Mouse (Mus musculus): ENCODE data around the gene Ggcx. TPM values are rescaled to one million over a fixed set of nuclear protein-coding genes. Genes with fewer than 3 reads are reported as not detected.
A peak's percentile ranks its signal among the peaks of the same experiment; 100 is the strongest.

The Ggcx gene
- polyA plus RNA-seq, 1 experiment from 2014 or later = 18.7 TPM

DNA sequence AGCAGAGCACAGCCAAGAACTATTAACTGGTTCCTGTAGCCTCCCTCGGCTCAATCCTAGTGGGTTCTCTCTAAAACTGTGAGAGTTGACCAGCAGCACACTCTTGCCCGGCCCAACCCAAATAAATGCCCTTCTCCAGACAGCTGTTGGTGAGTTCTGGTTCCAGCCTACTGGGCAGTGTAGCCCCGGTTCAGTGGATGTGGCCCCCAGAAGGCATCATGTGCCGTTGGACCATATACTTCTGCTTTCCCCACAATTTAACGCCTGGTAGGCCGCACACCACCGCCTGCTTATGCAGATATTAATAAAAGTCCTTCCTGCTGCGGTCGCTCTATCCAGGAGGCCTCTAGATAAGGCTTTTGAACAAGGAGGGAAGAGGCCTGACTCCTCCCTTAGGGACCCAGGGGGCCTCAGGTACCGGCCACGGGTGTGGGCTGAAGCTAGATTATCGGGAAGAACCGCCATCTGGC lies 24.6 kb upstream of the Ggcx start:
- peak overlapping the region; percentile 50 for H3K4me2 ChIP-seq (replicated peaks)
- H3K4me3 ChIP-seq (replicated peaks) = peak overlapping the region; percentile 28
- H3K27ac ChIP-seq = no peak overlapping the region
- peaks cover 12% of the 10 kb centered on the region for H3K4me1 ChIP-seq (replicated peaks)
- peaks cover 12% of the 10 kb centered on the region for H3K27me3 ChIP-seq
- peak; percentile 43; the same call in 1 of the 2 replicates for ATAC-seq
- WGBS = 35% methylated on average over 13 of the region's 13 CpGs
- no peaks in the 10 kb centered on the region for H3K36me3 ChIP-seq
- H3K9me3 ChIP-seq = no peaks in the 10 kb centered on the region
- peak overlapping the region; percentile 15 for H3K9ac ChIP-seq (replicated peaks)

DNA sequence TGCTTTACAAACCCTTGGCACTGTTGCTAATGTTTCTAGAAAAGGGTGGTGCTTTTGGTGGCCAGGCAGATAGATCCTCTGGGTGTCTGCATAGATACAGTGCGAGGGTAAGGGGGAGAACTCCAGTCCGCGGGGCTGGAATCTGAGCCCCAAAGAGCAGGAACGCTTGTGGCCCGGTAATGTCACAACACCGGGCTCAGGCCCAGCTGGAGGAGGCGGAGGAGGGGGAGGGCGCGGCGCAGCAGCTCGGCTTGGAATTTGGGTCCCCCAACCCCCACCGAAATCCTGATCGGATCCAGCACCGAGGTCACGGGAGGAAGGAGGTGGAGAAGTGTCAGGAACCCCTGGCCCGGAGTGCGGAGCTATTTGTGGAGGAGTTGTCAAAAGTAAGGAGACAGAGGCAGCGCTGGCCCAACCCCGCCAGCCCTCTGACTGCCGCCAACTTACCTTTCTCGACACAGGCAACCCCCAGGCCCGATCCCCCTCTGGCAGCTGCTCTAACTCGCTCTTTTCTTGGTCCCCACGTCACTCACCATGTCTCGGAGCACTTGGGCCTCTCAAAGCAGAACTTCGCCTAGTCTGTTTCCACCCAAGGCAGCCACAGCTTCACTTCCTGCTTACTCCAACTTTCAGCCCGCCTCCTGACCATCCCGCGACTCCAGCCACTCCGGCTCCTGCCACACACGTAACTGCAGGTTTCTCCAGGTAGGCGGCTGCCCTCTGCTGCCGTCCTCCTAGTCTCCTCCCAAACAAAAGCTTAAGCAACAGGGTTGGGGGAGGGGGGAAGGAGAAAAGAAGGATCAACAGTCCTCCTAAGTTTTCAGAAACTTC lies 24.0 kb upstream of the Ggcx start, which contains the start of gene Vamp8:
Vamp8 (minus strand) TSS at position 763 of the 831 bp plus-strand sequence.
- peak; percentile 70 for ATAC-seq
- Histone ChIP-seq H3K9ac (replicated peaks) (peak within 1 kb of the TSS; percentile 15), H3K4me1 (replicated peaks) (peaks cover 12% of the 10 kb centered on the region), H3K4me3 (replicated peaks) (peak within 1 kb of the TSS; percentile 28), H3K4me2 (replicated peaks) (peak within 1 kb of the TSS; percentile 50), H3K27ac (no peak within 1 kb of the TSS), H3K36me3 (no peaks in the 10 kb centered on the region), H3K27me3 (peaks cover 12% of the 10 kb centered on the region), H3K9me3 (no peaks in the 10 kb centered on the region)
- WGBS = 2% methylated on average over 32 of the region's 33 CpGs

DNA sequence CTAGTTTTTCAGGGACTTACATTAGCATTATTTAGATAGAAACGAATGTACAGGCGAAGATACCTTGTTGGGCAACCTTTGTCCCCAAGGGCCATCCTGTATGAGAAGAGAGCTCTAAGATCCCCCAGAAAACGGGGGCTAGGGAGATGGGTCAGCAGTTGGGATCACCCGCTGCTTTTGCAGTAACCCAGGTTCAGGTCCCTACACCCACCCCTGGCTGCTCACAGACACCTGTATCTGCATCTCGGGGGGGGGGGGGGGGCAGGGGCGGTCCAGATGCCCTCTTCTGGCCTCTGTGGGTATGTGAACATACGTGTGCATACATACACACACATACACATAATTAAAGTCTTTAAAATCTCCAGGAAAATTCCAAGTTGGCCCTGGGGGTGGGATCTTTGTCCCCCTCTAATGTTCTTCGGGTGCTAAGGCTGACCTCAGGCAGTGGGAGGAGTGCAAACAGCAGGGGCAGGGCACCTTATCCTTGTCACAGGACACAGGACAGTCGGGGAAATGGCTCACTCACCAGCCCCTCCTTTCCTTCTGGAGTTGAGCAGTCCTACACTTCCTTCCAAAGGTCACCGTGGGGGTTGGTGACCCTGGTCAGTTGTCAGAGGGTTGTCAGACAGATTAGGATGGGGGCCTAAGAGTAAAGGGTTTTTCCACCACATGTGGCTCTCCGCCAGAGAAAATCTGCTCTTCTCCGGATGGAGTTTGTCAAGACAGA lies 23.1 kb upstream of the Ggcx start:
- H3K4me1 ChIP-seq (replicated peaks) = peaks cover 12% of the 10 kb centered on the region
- H3K27me3 ChIP-seq = peaks cover 12% of the 10 kb centered on the region
- no peaks in the 10 kb centered on the region for H3K9me3 ChIP-seq
- H3K9ac ChIP-seq (replicated peaks) = no peak overlapping the region
- H3K36me3 ChIP-seq = no peaks in the 10 kb centered on the region
- peak; percentile 34; the same call in 1 of the 2 replicates for ATAC-seq
- WGBS = 13% methylated on average over 12 of the region's 12 CpGs
- H3K4me3 ChIP-seq (replicated peaks) = no peak overlapping the region
- H3K4me2 ChIP-seq (replicated peaks) = peak overlapping the region; percentile 50
- H3K27ac ChIP-seq = no peak overlapping the region

DNA sequence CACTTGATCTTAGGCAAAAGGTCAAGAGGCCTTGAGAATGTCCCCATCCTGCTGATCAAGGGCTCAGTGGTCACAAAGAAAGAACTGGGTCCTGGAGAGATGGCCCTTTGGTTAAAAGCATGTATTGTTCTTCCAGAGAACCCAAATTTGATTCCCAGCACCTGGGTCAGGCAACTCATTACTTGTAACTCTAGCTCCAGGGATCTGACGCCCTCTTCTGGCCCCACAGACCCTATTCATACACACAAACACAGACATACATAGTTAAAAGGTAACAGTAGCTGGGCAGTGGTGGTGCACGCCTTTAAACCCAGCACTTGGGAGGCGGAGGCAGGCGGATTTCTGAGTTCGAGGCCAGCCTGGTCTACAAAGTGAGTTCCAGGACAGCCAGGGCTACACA lies 21.8 kb upstream of the Ggcx start:
- peaks cover 12% of the 10 kb centered on the region for H3K4me1 ChIP-seq (replicated peaks)
- no peaks in the 10 kb centered on the region for H3K36me3 ChIP-seq
- WGBS = 89% methylated on average over 5 of the region's 5 CpGs
- no peak for ATAC-seq
- H3K9me3 ChIP-seq = no peaks in the 10 kb centered on the region
- no peak overlapping the region for H3K27ac ChIP-seq
- no peak overlapping the region for H3K4me3 ChIP-seq (replicated peaks)
- no peak overlapping the region for H3K9ac ChIP-seq (replicated peaks)
- H3K27me3 ChIP-seq = peaks cover 12% of the 10 kb centered on the region
- H3K4me2 ChIP-seq (replicated peaks) = no peak overlapping the region

DNA sequence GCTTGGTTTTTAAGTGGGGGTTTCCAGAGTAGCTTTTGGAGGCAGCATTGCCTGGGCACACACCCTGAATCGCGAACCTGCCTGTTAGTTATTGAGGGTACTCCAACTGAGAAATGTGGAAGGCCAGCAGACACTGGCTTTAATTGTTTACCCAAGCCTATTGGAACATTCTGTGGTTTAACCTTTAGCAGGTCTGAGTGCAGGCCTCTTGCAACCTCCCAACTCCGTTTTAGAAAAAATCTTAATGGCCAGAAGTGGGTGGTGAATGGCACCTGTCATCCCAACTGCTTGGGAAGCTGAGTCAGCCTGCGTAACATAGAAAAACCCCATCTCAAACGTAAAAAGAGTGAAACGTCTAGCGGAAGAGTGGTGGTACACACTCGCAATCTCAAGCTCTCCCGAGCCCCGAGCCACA lies 17.3 kb upstream of the Ggcx start:
- WGBS = 87% methylated on average over 10 of the region's 10 CpGs
- H3K27ac ChIP-seq = no peak overlapping the region

DNA sequence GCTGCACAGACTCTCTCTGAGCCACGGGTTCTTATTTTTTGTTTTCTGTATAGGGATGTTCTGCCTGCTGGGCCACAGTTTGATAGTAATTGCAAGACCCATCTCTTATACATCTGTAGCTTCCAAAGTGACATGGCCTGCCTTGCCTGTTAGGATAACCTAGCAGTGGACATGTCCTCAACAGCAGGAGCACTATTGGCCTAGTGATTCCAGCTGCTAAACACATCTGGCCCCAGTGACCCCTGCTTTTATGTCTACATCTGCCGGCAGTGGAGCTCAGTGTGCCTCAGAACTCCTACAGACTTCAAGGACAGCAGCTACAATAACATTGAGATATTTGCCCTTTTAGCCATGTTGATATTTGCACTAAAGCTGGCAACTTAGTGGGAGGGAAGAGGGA lies 14.1 kb upstream of the Ggcx start:
- Histone ChIP-seq H3K9ac (replicated peaks) (no peak overlapping the region), H3K27ac (no peak overlapping the region), H3K4me1 (replicated peaks) (no peaks in the 10 kb centered on the region), H3K36me3 (no peaks in the 10 kb centered on the region), H3K4me2 (replicated peaks) (no peak overlapping the region), H3K27me3 (no peaks in the 10 kb centered on the region), H3K9me3 (no peaks in the 10 kb centered on the region), H3K4me3 (replicated peaks) (no peak overlapping the region)
- ATAC-seq = no peak
- 67% methylated on average over 2 of the region's 2 CpGs for WGBS

More for the DNA sequence above, 17.3 kb upstream of the Ggcx start:
- Histone ChIP-seq H3K9me3 (no peaks in the 10 kb centered on the region), H3K4me3 (replicated peaks) (no peak overlapping the region), H3K4me1 (replicated peaks) (no peaks in the 10 kb centered on the region), H3K9ac (replicated peaks) (no peak overlapping the region), H3K4me2 (replicated peaks) (no peak overlapping the region), H3K36me3 (no peaks in the 10 kb centered on the region), H3K27me3 (peaks cover 3% of the 10 kb centered on the region; the same call in 1 of the 2 replicates)
- no peak for ATAC-seq

DNA sequence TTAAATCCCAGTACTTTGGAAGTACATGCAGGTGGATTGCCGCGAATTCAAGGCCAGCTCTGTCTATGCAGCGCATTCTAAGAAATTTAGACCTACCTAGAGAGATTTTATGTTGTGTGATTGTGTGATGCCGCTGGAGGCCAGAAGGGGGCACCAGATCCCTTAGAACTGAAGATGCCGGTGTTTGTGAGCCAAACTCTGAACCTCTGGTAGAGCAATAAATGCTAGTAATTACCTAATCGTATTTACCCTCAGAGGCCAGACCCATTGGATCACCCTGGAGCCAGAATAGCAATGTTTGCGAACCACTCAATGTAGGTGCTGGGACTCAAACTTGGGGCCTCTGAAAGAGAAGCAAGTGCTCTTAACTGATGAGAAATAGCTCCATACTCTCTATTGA lies 12.2 kb upstream of the Ggcx start:
- 24% methylated on average over 7 of the region's 7 CpGs for WGBS
- H3K27ac ChIP-seq = no peak overlapping the region
- H3K4me1 ChIP-seq (replicated peaks) = no peaks in the 10 kb centered on the region
- no peak overlapping the region for H3K9ac ChIP-seq (replicated peaks)
- H3K4me2 ChIP-seq (replicated peaks) = no peak overlapping the region
- no peaks in the 10 kb centered on the region for H3K27me3 ChIP-seq
- ATAC-seq = no peak
- H3K9me3 ChIP-seq = no peaks in the 10 kb centered on the region
- no peak overlapping the region for H3K4me3 ChIP-seq (replicated peaks)
- no peaks in the 10 kb centered on the region for H3K36me3 ChIP-seq

DNA sequence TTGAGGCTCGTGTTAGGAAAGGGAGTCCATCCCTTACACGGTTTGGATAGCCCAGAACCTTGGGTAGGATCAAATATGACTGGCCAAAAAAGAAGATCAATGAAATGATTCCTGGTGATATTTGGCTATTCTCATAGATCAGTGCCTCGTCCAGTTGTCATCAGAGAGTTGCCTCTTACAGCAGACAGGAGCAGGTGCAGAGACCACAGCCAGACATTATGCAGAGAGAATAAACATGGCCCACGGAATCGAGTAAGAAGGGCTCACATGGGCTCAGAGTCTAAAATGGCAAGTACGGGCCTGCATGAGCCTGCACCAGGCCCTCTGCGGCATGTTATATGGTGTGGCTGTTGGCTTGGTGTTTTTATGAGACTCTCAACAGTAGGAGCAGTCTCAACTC lies 8.8 kb upstream of the Ggcx start:
- ATAC-seq = no peak

DNA sequence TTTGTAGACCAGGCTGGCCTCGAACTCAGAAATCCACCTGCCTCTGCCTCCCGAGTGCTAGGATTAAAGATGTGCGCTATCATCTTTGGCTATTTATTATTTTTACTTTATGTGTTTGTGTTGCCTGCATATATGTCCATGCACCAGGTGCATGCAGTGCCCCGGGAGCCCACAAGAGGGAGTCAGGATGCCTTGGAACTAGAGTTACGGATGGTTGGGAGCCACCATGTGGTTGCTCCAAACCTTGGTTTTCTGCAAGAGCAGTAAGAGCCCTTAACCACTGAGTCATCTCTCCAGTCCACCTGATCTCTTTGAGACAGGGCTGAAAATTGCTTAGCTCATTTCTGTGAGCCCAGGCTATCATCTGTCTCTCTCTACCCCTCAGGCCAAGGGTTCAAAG lies 7.0 kb upstream of the Ggcx start:
- no peak overlapping the region for H3K4me2 ChIP-seq (replicated peaks)
- H3K9ac ChIP-seq (replicated peaks) = no peak overlapping the region
- 4% methylated on average over 5 of the region's 5 CpGs for WGBS
- ATAC-seq = peak; percentile 50
- no peak overlapping the region for H3K4me3 ChIP-seq (replicated peaks)
- H3K27ac ChIP-seq = no peak overlapping the region
- H3K9me3 ChIP-seq = no peaks in the 10 kb centered on the region
- H3K36me3 ChIP-seq = no peaks in the 10 kb centered on the region
- no peaks in the 10 kb centered on the region for H3K27me3 ChIP-seq
- H3K4me1 ChIP-seq (replicated peaks) = no peaks in the 10 kb centered on the region

More for the DNA sequence above, 8.8 kb upstream of the Ggcx start:
- no peaks in the 10 kb centered on the region for H3K9me3 ChIP-seq
- no peak overlapping the region for H3K9ac ChIP-seq (replicated peaks)
- H3K4me3 ChIP-seq (replicated peaks) = no peak overlapping the region
- H3K4me1 ChIP-seq (replicated peaks) = no peaks in the 10 kb centered on the region
- H3K4me2 ChIP-seq (replicated peaks) = no peak overlapping the region
- no peak overlapping the region for H3K27ac ChIP-seq
- no peaks in the 10 kb centered on the region for H3K27me3 ChIP-seq
- no peaks in the 10 kb centered on the region for H3K36me3 ChIP-seq
- 82% methylated on average over 7 of the region's 7 CpGs for WGBS

DNA sequence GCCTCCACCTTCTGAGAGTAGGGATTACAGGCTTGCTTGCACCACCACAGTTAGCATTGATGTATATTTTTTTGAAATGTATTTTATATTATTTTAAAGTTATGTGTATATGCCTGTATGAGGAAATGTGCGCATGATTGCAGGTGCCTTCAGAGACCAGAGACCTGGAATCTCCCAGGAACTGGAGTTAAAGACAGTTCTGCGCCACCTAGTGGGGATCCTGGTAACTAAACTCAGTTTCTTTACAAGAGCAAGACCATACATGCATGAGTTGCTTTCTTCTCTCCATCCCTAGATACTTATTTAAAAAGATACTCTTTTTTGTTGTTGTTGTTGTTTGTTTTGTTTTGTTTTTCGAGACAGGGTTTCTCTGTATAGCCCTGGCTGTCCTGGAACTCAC lies 4.5 kb upstream of the Ggcx start:
- no peak overlapping the region for H3K27ac ChIP-seq
- H3K4me1 ChIP-seq (replicated peaks) = peaks cover 6% of the 10 kb centered on the region
- no peak for ATAC-seq
- no peaks in the 10 kb centered on the region for H3K27me3 ChIP-seq
- H3K4me3 ChIP-seq (replicated peaks) = no peak overlapping the region
- no peaks in the 10 kb centered on the region for H3K9me3 ChIP-seq
- H3K9ac ChIP-seq (replicated peaks) = no peak overlapping the region
- no peaks in the 10 kb centered on the region for H3K36me3 ChIP-seq
- no peak overlapping the region for H3K4me2 ChIP-seq (replicated peaks)
- 19% methylated on average over 3 of the region's 3 CpGs for WGBS

DNA sequence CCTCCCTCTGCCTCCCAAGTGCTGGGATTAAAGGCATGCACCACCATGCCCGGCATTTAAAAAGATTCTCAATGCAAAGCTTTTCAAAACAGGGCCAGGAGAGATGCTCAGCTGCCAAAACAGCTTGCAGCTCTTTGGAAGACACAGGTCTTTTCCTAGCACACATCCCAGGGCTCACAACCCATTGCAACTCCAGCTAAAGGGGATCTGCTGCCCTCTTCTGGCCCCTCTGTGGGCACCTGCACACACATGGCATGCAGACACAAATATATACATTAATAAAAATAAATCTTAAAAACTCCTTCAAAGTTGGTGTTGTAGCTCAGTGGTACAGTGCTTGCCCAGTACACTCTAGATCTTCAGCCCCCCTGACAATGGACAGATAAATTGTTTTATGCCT lies 4.1 kb upstream of the Ggcx start:
- ATAC-seq = no peak
- Histone ChIP-seq H3K9me3 (no peaks in the 10 kb centered on the region), H3K27me3 (no peaks in the 10 kb centered on the region), H3K36me3 (no peaks in the 10 kb centered on the region), H3K27ac (no peak overlapping the region), H3K9ac (replicated peaks) (no peak overlapping the region), H3K4me1 (replicated peaks) (peaks cover 10% of the 10 kb centered on the region), H3K4me2 (replicated peaks) (no peak overlapping the region), H3K4me3 (replicated peaks) (no peak overlapping the region)
- 27% methylated on average over 1 of the region's 1 CpGs for WGBS

DNA sequence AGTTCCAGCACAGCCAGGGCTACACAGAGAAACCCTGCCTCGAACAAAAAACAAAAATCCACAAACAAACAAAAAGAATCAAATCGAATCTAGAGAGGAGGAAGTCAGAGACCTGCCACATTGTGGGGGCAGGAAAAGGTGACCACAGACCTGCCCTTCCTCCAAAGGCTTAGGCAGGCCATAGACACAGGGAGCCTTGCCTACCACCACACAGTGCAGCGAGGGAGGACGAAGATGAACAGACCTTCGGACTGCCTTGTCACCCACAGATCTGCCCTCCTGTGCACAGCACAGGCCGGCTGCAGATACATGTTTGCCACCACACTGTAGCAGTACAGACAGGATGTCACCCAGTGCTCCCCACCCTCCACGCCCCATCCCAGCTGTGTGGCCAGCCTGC lies 3.6 kb upstream of the Ggcx start:
- ATAC-seq = no peak
- Histone ChIP-seq H3K9ac (replicated peaks) (no peak overlapping the region), H3K27ac (no peak overlapping the region), H3K4me2 (replicated peaks) (no peak overlapping the region), H3K36me3 (no peaks in the 10 kb centered on the region), H3K27me3 (no peaks in the 10 kb centered on the region), H3K4me3 (replicated peaks) (no peak overlapping the region), H3K9me3 (no peaks in the 10 kb centered on the region), H3K4me1 (replicated peaks) (peaks cover 15% of the 10 kb centered on the region)
- 83% methylated on average over 7 of the region's 7 CpGs for WGBS
